Mouse (Mus musculus) heart, embryonic 13.5 days (tissue): ENCODE measurements at regions not wholly inside any gene's neighbourhood (a gene's known extent, or its start where the extent isn't known, plus 50 kb on each side); places are given as distances from the start of the nearest gene placed in this dataset.

ENCODE experiments used
- ATAC-seq: fragments of 200-750 bp; cut with Nextera tagmentation; 2 replicates; pipeline ENCODE4 v1.8.0; 2017; ENCODE audit warnings: moderate TSS enrichment; ENCODE audit not compliant: insufficient number of reproducible peaks, low FRiP score, low TSS enrichment; ENCODE audit errors: extremely low read depth
- H3K27ac ChIP-seq: fragments of 300-500 bp; sonication (generic); replicated peaks from 2 replicates; pipeline ENCODE4 v1.5.1; 2015; ENCODE audit warnings: moderate library complexity, mild to moderate bottlenecking, inconsistent platforms
- H3K27me3 ChIP-seq: fragments of 300-500 bp; sonication (generic); replicated peaks from 2 replicates; pipeline ENCODE4 v1.6.1; 2015; ENCODE audit warnings: mild to moderate bottlenecking, inconsistent platforms
- H3K36me3 ChIP-seq: fragments of 300-500 bp; sonication (generic); 2 replicates; pipeline ENCODE4 v1.6.1; 2015; ENCODE audit warnings: mild to moderate bottlenecking, inconsistent platforms
- H3K4me1 ChIP-seq: fragments of 300-500 bp; sonication (generic); 2 replicates; pipeline ENCODE4 v1.6.1; 2015; ENCODE audit warnings: inconsistent platforms
- H3K4me2 ChIP-seq: fragments of 300-500 bp; sonication (generic); 2 replicates; pipeline ENCODE4 v1.6.1; 2015; ENCODE audit warnings: inconsistent platforms, mild to moderate bottlenecking, moderate library complexity
- H3K4me3 ChIP-seq: fragments of 300-500 bp; sonication (generic); 2 replicates; pipeline ENCODE4 v1.5.1; 2015; ENCODE audit warnings: moderate library complexity, mild to moderate bottlenecking, inconsistent platforms
- H3K9ac ChIP-seq: fragments of 300-500 bp; sonication (generic); 2 replicates; pipeline ENCODE4 v1.6.1; 2015; ENCODE audit warnings: inconsistent platforms, mild to moderate bottlenecking, moderate library complexity
- H3K9me3 ChIP-seq: fragments of 300-500 bp; sonication (generic); 2 replicates; pipeline ENCODE4 v1.6.1; 2016; ENCODE audit warnings: inconsistent platforms
- WGBS: fragments of 180-500 bp; shearing (Covaris S2); methylation state at CpG from one replicate; pipeline ENCODE4 v1.1.7; 2015; ENCODE audit warnings: mixed read lengths; 5-methylcytosine and 5-hydroxymethylcytosine counted together

DNA sequence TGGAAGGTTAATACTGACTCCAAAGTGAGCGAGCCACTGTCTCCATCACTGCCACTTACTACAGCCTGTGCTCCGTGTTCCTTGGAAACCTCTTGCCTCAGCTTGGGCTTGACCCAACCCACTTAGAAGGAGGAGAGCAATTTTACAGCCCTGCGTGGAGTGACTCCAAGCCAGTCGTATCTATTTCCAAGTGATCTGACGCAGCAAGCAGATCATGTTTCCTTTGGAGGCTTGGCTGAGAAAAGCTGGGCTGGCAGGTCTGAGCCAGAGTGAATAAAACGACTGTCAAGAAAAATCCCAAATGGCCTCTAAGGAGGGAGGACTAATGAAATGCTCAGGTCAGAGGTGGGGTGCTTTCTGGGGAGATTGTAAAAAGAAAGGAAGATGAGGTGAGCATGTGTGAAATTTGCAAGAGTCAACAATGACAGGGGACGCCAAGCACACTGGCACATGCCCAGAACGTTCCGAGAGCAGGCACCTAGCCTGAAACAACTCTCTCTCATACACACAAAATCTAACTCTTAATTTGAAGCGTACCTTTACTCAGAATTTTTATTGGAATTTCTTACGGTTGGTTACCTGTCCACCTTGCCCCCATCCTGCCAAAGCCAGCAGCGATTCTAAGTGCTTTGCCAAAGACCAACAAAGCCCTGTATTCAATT, 225.5 kb downstream of the Zfp36l1 start:
- Histone ChIP-seq H3K27me3 (no peaks in the 10 kb centered on the region), H3K4me3 (no peak overlapping the region), H3K36me3 (no peaks in the 10 kb centered on the region), H3K9me3 (no peaks in the 10 kb centered on the region), H3K9ac (no peak overlapping the region), H3K4me2 (no peak overlapping the region), H3K4me1 (peaks cover 32% of the 10 kb centered on the region), H3K27ac (peak overlapping the region; percentile 64)
- WGBS, result 53% methylated on average over 12 of the region's 12 CpGs
- no peak for ATAC-seq

- Histone ChIP-seq H3K9me3 (no peaks in the 10 kb centered on the region), H3K27me3 (no peaks in the 10 kb centered on the region), H3K36me3 (no peaks in the 10 kb centered on the region), H3K4me1 (peaks cover 32% of the 10 kb centered on the region), H3K27ac (no peak overlapping the region), H3K4me2 (no peak overlapping the region), H3K4me3 (no peak overlapping the region), H3K9ac (no peak overlapping the region)
- no peak for ATAC-seq
- 75% methylated on average over 3 of the region's 3 CpGs for WGBS
These were observed 226.3 kb downstream of the Zfp36l1 start for GRCm38 (mm10) chr12:79886494-79886893.

GRCm38 (mm10) chr12:79885286-79885685, 227.5 kb downstream of the Zfp36l1 start:
- Histone ChIP-seq H3K9ac (no peak overlapping the region), H3K27me3 (no peaks in the 10 kb centered on the region), H3K4me2 (no peak overlapping the region), H3K27ac (no peak overlapping the region), H3K9me3 (no peaks in the 10 kb centered on the region), H3K36me3 (no peaks in the 10 kb centered on the region), H3K4me3 (no peak overlapping the region), H3K4me1 (peaks cover 32% of the 10 kb centered on the region)
- ATAC-seq, result no peak
- WGBS, result 82% methylated on average over 2 of the region's 2 CpGs

GRCm38 (mm10) chr12:79883651-79884050, 229.2 kb downstream of the Zfp36l1 start:
- no peak overlapping the region for H3K27ac ChIP-seq
- H3K9me3 ChIP-seq, result no peaks in the 10 kb centered on the region
- no peak overlapping the region for H3K4me2 ChIP-seq
- H3K36me3 ChIP-seq, result no peaks in the 10 kb centered on the region
- no peak overlapping the region for H3K4me3 ChIP-seq
- H3K9ac ChIP-seq, result no peak overlapping the region
- no peaks in the 10 kb centered on the region for H3K27me3 ChIP-seq
- peaks cover 47% of the 10 kb centered on the region for H3K4me1 ChIP-seq
- WGBS, result 80% methylated on average over 4 of the region's 4 CpGs
- no peak for ATAC-seq

GRCm38 (mm10) chr12:79880751-79881261, 232.0 kb downstream of the Zfp36l1 start:
- ATAC-seq, result no peak
- H3K27me3 ChIP-seq, result no peaks in the 10 kb centered on the region
- no peak overlapping the region for H3K9ac ChIP-seq
- peak overlapping the region; percentile 69 for H3K27ac ChIP-seq
- H3K4me1 ChIP-seq, result peaks cover 30% of the 10 kb centered on the region
- WGBS, result 52% methylated on average over 18 of the region's 18 CpGs
- no peak overlapping the region for H3K4me3 ChIP-seq
- H3K36me3 ChIP-seq, result no peaks in the 10 kb centered on the region
- no peak overlapping the region for H3K4me2 ChIP-seq
- H3K9me3 ChIP-seq, result peaks cover under 1% of the 10 kb centered on the region; the same call in 1 of the 2 replicates

DNA sequence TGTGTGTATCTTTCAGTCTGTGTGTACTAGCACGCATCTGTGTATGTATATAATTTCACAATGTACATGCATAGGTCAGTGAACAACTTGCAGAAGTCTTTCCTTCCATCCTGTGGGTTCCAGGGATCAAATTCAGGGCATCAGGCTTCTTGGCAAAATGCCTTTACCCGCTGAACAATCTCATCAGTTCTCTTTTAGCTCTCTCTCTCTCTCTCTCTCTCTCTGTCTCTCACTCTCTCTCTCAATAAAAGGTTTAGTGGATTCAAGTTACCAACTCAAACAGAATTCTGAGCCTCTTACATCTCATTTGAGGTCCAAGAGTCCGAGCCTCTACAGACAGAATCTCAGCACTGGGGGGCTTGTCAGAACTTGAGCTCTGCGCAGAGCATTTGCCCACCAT, 232.5 kb downstream of the Zfp36l1 start:
- Histone ChIP-seq H3K9me3 (peaks cover 3% of the 10 kb centered on the region; the same call in 1 of the 2 replicates), H3K27ac (peak overlapping the region; percentile 69), H3K4me1 (peaks cover 26% of the 10 kb centered on the region), H3K4me3 (no peak overlapping the region), H3K9ac (no peak overlapping the region), H3K4me2 (no peak overlapping the region), H3K27me3 (no peaks in the 10 kb centered on the region), H3K36me3 (no peaks in the 10 kb centered on the region)
- ATAC-seq, result no peak
- WGBS, result 72% methylated on average over 4 of the region's 4 CpGs

DNA sequence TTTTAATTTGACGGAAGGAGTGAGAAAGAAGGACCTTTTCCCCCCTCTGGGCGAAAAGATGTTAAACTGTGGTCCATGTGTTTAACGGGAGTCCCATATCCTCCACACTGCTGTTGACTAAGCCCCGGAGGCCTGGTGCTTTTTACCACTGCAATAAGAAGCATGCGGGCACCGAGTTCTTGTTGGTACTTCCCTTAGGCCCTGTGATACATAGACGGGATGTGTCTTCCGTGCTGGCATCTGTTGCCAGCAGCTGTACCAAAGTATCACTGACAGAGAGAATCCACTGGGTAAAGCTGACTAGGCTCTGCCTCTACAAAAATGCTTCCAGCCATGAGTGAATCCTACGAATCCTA, 232.9 kb downstream of the Zfp36l1 start:
- H3K9me3 ChIP-seq, result peaks cover 3% of the 10 kb centered on the region; the same call in 1 of the 2 replicates
- peak overlapping the region; percentile 47; the same call in 1 of the 2 replicates for H3K9ac ChIP-seq
- peak overlapping the region; percentile 69 for H3K27ac ChIP-seq
- H3K27me3 ChIP-seq, result no peaks in the 10 kb centered on the region
- H3K4me1 ChIP-seq, result peaks cover 26% of the 10 kb centered on the region
- no peaks in the 10 kb centered on the region for H3K36me3 ChIP-seq
- no peak for ATAC-seq
- no peak overlapping the region for H3K4me2 ChIP-seq
- 69% methylated on average over 9 of the region's 9 CpGs for WGBS
- no peak overlapping the region for H3K4me3 ChIP-seq

DNA sequence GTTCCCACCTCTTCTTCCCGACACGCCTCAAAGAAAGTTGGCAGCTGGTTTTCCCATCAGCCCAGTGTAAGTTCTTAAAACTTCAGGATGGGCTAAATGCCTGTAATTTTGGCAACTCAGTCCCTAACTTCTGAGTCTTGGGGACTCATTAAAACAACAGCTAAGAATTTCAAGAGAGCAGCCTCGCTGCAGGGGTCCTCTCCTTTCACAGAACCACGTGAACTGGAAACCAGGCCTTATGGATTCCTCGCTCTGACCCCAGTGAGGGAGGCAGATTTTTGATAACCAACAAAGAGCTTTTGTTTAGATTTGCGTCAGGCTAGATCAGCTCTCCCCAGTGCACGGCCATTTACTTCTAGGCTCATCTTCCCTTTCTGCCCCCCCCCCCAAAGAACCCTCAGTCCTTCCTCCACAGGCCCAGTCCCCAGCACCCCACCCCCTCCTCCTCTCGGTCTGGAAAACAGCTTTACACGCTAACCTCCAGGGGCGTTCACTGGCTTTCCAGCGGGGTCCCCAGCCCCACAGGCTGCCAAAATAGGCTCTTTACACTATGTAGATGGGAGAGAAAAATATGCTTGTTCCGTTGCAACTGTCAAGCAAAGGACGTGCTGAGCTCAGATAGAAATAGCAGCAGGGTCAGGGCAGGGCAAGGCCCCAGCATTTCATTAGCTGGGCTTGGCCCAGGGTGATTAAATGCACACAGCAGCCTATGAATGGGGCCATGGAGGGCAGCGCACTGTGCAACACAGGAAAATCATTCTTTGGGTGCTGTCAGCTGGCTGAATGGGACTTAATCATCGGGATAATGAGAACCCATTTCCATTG, 233.5 kb downstream of the Zfp36l1 start:
- no peak overlapping the region for H3K4me3 ChIP-seq
- H3K36me3 ChIP-seq, result no peaks in the 10 kb centered on the region
- H3K9ac ChIP-seq, result peak overlapping the region; percentile 47
- no peak for ATAC-seq
- H3K4me2 ChIP-seq, result no peak overlapping the region
- WGBS, result 38% methylated on average over 15 of the region's 15 CpGs
- H3K9me3 ChIP-seq, result peaks cover 3% of the 10 kb centered on the region; the same call in 1 of the 2 replicates
- no peaks in the 10 kb centered on the region for H3K27me3 ChIP-seq
- H3K4me1 ChIP-seq, result peaks cover 30% of the 10 kb centered on the region
- peak overlapping the region; percentile 69 for H3K27ac ChIP-seq

DNA sequence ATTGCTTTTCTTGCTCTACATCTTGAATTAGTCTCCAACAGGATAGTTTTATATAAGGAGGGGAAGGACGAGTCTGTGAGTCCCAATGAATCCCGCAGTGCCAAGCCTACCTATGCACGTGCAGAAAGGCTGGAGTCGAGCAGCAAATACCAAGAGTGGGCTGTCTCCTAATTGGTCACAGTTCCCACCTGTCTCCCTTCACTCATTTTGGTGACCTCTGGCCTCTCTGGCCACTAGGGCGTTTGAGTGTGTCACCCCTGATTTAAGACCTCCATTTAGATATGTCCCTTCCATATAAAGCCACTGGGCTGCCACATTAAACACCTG, 234.1 kb downstream of the Zfp36l1 start:
- 64% methylated on average over 5 of the region's 5 CpGs for WGBS
- Histone ChIP-seq H3K4me3 (no peak overlapping the region), H3K9me3 (peaks cover 3% of the 10 kb centered on the region; the same call in 1 of the 2 replicates), H3K4me1 (peaks cover 33% of the 10 kb centered on the region), H3K4me2 (no peak overlapping the region), H3K9ac (no peak overlapping the region), H3K27ac (peak overlapping the region; percentile 69; the same call in 1 of the 2 replicates), H3K27me3 (no peaks in the 10 kb centered on the region), H3K36me3 (no peaks in the 10 kb centered on the region)
- no peak for ATAC-seq

GRCm38 (mm10) chr12:79878163-79878562, 234.7 kb downstream of the Zfp36l1 start:
- H3K4me3 ChIP-seq, result no peak overlapping the region
- H3K36me3 ChIP-seq, result no peaks in the 10 kb centered on the region
- 81% methylated on average over 3 of the region's 3 CpGs for WGBS
- H3K4me2 ChIP-seq, result no peak overlapping the region
- no peak overlapping the region for H3K27ac ChIP-seq
- H3K4me1 ChIP-seq, result peaks cover 33% of the 10 kb centered on the region
- peaks cover 3% of the 10 kb centered on the region; the same call in 1 of the 2 replicates for H3K9me3 ChIP-seq
- H3K27me3 ChIP-seq, result no peaks in the 10 kb centered on the region
- H3K9ac ChIP-seq, result no peak overlapping the region
- no peak for ATAC-seq

DNA sequence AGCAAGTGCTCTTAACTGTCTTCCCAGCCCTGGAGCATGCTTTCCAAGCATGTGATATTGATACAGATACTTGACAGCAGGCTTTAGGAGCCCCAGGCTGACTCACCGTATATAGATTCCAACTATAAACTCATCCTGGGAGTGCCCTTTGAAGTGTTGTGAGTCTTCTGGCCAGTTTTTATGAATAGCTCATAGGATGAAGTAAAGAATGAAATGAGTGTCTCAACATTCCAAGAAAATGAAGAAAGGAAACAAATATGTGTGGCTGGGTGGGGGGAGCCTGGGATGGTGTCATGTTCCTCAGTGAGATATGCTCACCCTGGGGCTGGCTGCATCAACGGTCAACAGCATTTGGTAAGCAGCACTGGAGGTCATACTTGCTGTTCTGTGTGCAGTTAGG, 238.5 kb downstream of the Zfp36l1 start:
- H3K27ac ChIP-seq, result no peak overlapping the region

More for the DNA sequence above, 238.5 kb downstream of the Zfp36l1 start:
- Histone ChIP-seq H3K4me2 (no peak overlapping the region), H3K27me3 (no peaks in the 10 kb centered on the region), H3K4me3 (no peak overlapping the region), H3K9ac (no peak overlapping the region), H3K9me3 (peaks cover 3% of the 10 kb centered on the region; the same call in 1 of the 2 replicates), H3K36me3 (no peaks in the 10 kb centered on the region), H3K4me1 (peaks cover 13% of the 10 kb centered on the region)
- 51% methylated on average over 2 of the region's 2 CpGs for WGBS
- no peak for ATAC-seq
